Comparison of ENCODE assay signal across 21 mouse cellular contexts in the genomic region with DNA sequence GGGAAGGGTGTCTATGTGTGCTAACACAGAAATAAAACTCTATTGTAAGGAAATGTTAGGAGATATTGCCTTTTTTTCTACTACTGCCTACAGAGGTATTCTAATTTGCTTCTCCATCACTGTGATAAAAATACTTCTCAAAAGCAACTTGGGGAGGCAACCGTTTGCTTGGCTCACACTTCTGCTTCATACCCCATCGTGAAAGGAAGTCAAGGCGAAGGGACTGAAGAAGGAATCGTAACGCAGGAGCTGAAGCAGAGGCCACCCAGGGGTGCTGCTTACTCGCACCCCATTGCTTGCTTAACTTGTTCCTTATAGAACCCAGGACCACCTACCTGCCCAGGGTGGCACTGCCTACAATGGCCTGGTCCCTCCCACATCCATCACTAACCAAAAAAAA.
DNase-seq lines count a peak whose midpoint lies in the region; ATAC-seq and TF ChIP-seq lines count a peak whose summit lies in the region.
"Had no signal": no experiment of that assay in that cellular context is flagged by ENCODE, and none has a peak within 500 bp of the region (broad histone marks: within the 10 kb centered on the region; RNA-seq: fewer than 3 reads in every experiment).

No protein-coding gene starts in this region.

- ATAC-seq in hindbrain, embryonic 14.5 days (ENCODE audit: low FRiP score) = no peak
- ATAC-seq in midbrain, embryonic 15.5 days (replicated peaks) = no peak
- no peak for ATAC-seq in midbrain, embryonic 13.5 days
- ATAC-seq in midbrain, postnatal 0 days (ENCODE audit: low FRiP score) = no peak

- no peaks in the 10 kb centered on the region for H3K9me3 ChIP-seq in hindbrain, embryonic 14.5 days (ENCODE audit: control insufficient read depth, low read length)
- no peaks in the 10 kb centered on the region for H3K9me3 ChIP-seq in hindbrain, embryonic 10.5 days
- no peaks in the 10 kb centered on the region for H3K9me3 ChIP-seq in midbrain, embryonic 15.5 days
- no peaks in the 10 kb centered on the region for H3K9me3 ChIP-seq in midbrain, embryonic 13.5 days
- H3K9me3 ChIP-seq in limb, embryonic 10.5 days (replicated peaks) = no peaks in the 10 kb centered on the region
- H3K9me3 ChIP-seq in midbrain, postnatal 0 days (ENCODE audit: low read length) = no peaks in the 10 kb centered on the region
- H3K9me3 ChIP-seq: embryonic facial prominence, embryonic 13.5 days; neural tube, embryonic 15.5 days had no signal

- H3K4me2 ChIP-seq in hindbrain, embryonic 14.5 days (replicated peaks) = no peak overlapping the region
- H3K4me2 ChIP-seq in midbrain, embryonic 15.5 days = no peak overlapping the region
- no peak overlapping the region for H3K4me2 ChIP-seq in midbrain, embryonic 13.5 days (replicated peaks)
- no peak overlapping the region for H3K4me2 ChIP-seq in midbrain, postnatal 0 days (ENCODE audit: low read depth, low read length, poor library complexity, severe bottlenecking)
- H3K4me2 ChIP-seq: embryonic facial prominence, embryonic 13.5 days; liver, embryonic 13.5 days; lung, embryonic 14.5 days; neural tube, embryonic 15.5 days had no signal

- no peak for TF ChIP-seq CTCF in midbrain, postnatal 0 days (IDR thresholded peaks at IDR 0.05)

- H3K4me3 ChIP-seq in hindbrain, embryonic 14.5 days (replicated peaks; ENCODE audit: low read length) = no peak overlapping the region
- no peak overlapping the region for H3K4me3 ChIP-seq in hindbrain, embryonic 10.5 days
- H3K4me3 ChIP-seq in midbrain, embryonic 15.5 days = no peak overlapping the region
- no peak overlapping the region for H3K4me3 ChIP-seq in midbrain, embryonic 13.5 days (replicated peaks)
- no peak overlapping the region for H3K4me3 ChIP-seq in limb, embryonic 10.5 days
- no peak overlapping the region for H3K4me3 ChIP-seq in midbrain, postnatal 0 days (ENCODE audit: low read depth, low read length)
- H3K4me3 ChIP-seq: embryonic facial prominence, embryonic 13.5 days; liver, embryonic 13.5 days; myocyte; neural tube, embryonic 15.5 days had no signal

- H3K27ac ChIP-seq in hindbrain, embryonic 14.5 days = 0 out of 2 replicates have a peak overlapping the region, but pooled peaks have one; percentile 29
- H3K27ac ChIP-seq in hindbrain, embryonic 10.5 days = no peak overlapping the region
- peak overlapping the region; percentile 31; the same call in 1 of the 2 replicates for H3K27ac ChIP-seq in midbrain, embryonic 15.5 days
- H3K27ac ChIP-seq in midbrain, embryonic 13.5 days = no peak overlapping the region
- peak overlapping the region; percentile 28; the same call in 1 of the 2 replicates for H3K27ac ChIP-seq in limb, embryonic 10.5 days
- H3K27ac ChIP-seq in midbrain, postnatal 0 days (ENCODE audit: low read depth, low read length) = 0 out of 2 replicates have a peak overlapping the region, but pooled peaks have one; percentile 34
- H3K27ac ChIP-seq: embryonic facial prominence, embryonic 13.5 days; liver, embryonic 13.5 days; neural tube, embryonic 15.5 days had no signal

- no peaks in the 10 kb centered on the region for H3K36me3 ChIP-seq in hindbrain, embryonic 14.5 days (replicated peaks; ENCODE audit: control insufficient read depth, insufficient read depth)
- H3K36me3 ChIP-seq in hindbrain, embryonic 10.5 days = no peaks in the 10 kb centered on the region
- H3K36me3 ChIP-seq in midbrain, embryonic 15.5 days (replicated peaks) = no peaks in the 10 kb centered on the region
- no peaks in the 10 kb centered on the region for H3K36me3 ChIP-seq in midbrain, embryonic 13.5 days
- H3K36me3 ChIP-seq in limb, embryonic 10.5 days = no peaks in the 10 kb centered on the region
- H3K36me3 ChIP-seq in midbrain, postnatal 0 days (ENCODE audit: insufficient read depth, low read length) = no peaks in the 10 kb centered on the region
- H3K36me3 ChIP-seq: embryonic facial prominence, embryonic 13.5 days; liver, embryonic 13.5 days; neural tube, embryonic 15.5 days had no signal

- no peak overlapping the region for H3K9ac ChIP-seq in hindbrain, embryonic 14.5 days
- H3K9ac ChIP-seq in midbrain, embryonic 15.5 days = no peak overlapping the region
- H3K9ac ChIP-seq in midbrain, embryonic 13.5 days (replicated peaks) = no peak overlapping the region
- no peak overlapping the region for H3K9ac ChIP-seq in midbrain, postnatal 0 days (replicated peaks; ENCODE audit: low read length, poor library complexity, severe bottlenecking)
- H3K9ac ChIP-seq: embryonic facial prominence, embryonic 13.5 days; liver, embryonic 13.5 days; lung, embryonic 14.5 days; neural tube, embryonic 15.5 days had no signal

- no peak for DNase-seq in hindbrain, embryonic 14.5 days (ENCODE audit: low spot score)
- DNase-seq in hindbrain, embryonic 10.5 days (ENCODE audit: low spot score) = no peak
- no peak for DNase-seq in limb, embryonic 10.5 days (ENCODE audit: low spot score)
- no peak for DNase-seq in midbrain, postnatal 0 days (ENCODE audit: low spot score)
- no peak for DNase-seq in adrenal gland, postnatal 10 days
- DNase-seq: adrenal gland, adult 2 months; cerebellum, adult 9-11 months; gastrocnemius, postnatal 36 days; kidney, adult 11 months; kidney, postnatal 25 days; liver, embryonic 13.5 days; lung, embryonic 14.5 days; lung, postnatal 36 days; right cerebral cortex, postnatal 14 days; thymus, adult 18-20 months; thymus, postnatal 4 days had no signal

- H3K4me1 ChIP-seq in hindbrain, embryonic 14.5 days (replicated peaks; ENCODE audit: control insufficient read depth, insufficient read depth, low read length) = peaks cover 4% of the 10 kb centered on the region; the same call in 1 of the 2 replicates
- H3K4me1 ChIP-seq in hindbrain, embryonic 10.5 days (replicated peaks) = no peaks in the 10 kb centered on the region
- peaks cover 4% of the 10 kb centered on the region; the same call in 1 of the 2 replicates for H3K4me1 ChIP-seq in midbrain, embryonic 15.5 days
- H3K4me1 ChIP-seq in midbrain, embryonic 13.5 days (replicated peaks) = peaks cover 4% of the 10 kb centered on the region; the same call in 1 of the 2 replicates
- peaks cover 17% of the 10 kb centered on the region for H3K4me1 ChIP-seq in limb, embryonic 10.5 days
- H3K4me1 ChIP-seq in midbrain, postnatal 0 days (ENCODE audit: insufficient read depth, low read length) = no peaks in the 10 kb centered on the region
- H3K4me1 ChIP-seq: liver, embryonic 13.5 days had no signal

- no peaks in the 10 kb centered on the region for H3K27me3 ChIP-seq in hindbrain, embryonic 14.5 days (ENCODE audit: control insufficient read depth, insufficient read depth, low read length)
- H3K27me3 ChIP-seq in hindbrain, embryonic 10.5 days (ENCODE audit: insufficient read depth, poor library complexity, severe bottlenecking) = no peaks in the 10 kb centered on the region
- no peaks in the 10 kb centered on the region for H3K27me3 ChIP-seq in midbrain, embryonic 15.5 days (replicated peaks)
- no peaks in the 10 kb centered on the region for H3K27me3 ChIP-seq in midbrain, embryonic 13.5 days
- no peaks in the 10 kb centered on the region for H3K27me3 ChIP-seq in limb, embryonic 10.5 days (ENCODE audit: low read depth, poor library complexity, severe bottlenecking)
- no peaks in the 10 kb centered on the region for H3K27me3 ChIP-seq in midbrain, postnatal 0 days (ENCODE audit: insufficient read depth, low read length)
- H3K27me3 ChIP-seq: embryonic facial prominence, embryonic 13.5 days; liver, embryonic 13.5 days; neural tube, embryonic 15.5 days had no signal

- WGBS in hindbrain, embryonic 14.5 days = 87% methylated on average over 6 of the region's 6 CpGs
- 81% methylated on average over 6 of the region's 6 CpGs for WGBS in hindbrain, embryonic 10.5 days
- 76% methylated on average over 6 of the region's 6 CpGs for WGBS in midbrain, embryonic 15.5 days
- 86% methylated on average over 6 of the region's 6 CpGs for WGBS in midbrain, embryonic 13.5 days
- WGBS in limb, embryonic 10.5 days = 74% methylated on average over 6 of the region's 6 CpGs
- WGBS in midbrain, postnatal 0 days = 85% methylated on average over 6 of the region's 6 CpGs

Comparison
In these comparisons a context has a peak if more than half of its experiments do, and no peak if none do; other contexts are left out.
1. H3K27ac ChIP-seq: peak in hindbrain, embryonic 14.5 days (single experiment), midbrain, embryonic 15.5 days (single experiment), limb, embryonic 10.5 days (single experiment) and midbrain, postnatal 0 days (single experiment); none in hindbrain, embryonic 10.5 days (single experiment) and midbrain, embryonic 13.5 days (single experiment).